Mouse (Mus musculus): ENCODE measurements around the gene Diexf.

Diexf gene

DNA sequence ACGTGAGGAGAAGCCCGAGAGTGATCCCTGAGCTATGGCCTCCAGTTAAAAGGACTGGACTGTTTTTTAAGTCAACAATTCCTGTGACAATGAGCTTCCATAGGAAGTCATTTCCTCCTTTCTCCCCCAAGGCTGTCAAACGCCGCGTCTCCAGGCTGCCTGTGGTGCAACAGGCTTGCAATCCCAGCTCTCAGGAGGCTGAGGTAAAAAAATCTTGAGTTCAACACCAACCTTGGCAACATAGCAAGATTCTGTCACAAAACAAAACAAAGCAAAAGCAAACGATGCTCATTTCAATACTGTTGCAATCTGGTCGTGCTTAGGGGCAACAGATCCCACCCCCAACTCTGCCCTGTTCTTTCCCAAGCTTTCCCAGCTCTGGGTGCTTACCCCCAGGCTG, 8.0 kb upstream of the Diexf start:
- no peak for DNase-seq

DNA sequence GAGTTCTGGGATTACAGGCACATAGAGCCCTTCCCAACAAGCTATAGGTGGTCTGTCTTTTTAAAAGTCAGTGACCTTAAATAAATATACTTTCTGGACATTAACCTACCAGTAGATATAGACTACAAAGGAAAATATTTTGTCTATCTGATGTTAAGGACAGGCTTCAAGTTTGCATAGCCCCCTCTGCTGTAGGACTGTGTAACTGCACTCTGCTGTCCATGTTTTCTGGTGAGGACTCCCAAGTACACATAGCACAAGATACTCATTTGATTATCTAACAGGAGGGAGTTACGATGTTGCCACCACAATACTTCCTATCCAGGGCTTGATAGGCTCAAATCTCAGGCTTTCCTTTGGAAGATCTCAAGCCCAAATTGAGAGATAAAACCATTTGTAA, 3.7 kb upstream of the Diexf start:
- no peak for DNase-seq

DNA sequence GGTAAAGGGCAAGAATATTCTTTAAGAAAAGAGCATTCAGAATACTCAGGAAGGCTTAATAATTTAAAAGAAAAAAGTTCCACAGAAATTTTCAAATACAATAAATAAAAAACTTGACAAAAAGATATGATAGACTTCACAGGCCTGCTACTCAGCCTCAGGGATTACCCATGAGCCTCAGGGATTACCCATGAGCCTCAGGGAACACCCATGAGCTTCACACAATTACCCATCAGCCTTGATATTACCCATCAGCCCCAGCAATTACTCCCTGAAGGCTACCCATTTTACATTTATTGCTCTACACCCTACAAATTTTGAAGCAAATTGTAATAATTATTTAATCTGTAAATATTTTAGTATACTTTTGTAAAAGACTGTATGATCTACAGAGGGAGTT, 2.3 kb upstream of the Diexf start:
- DNase-seq, result no peak

DNA sequence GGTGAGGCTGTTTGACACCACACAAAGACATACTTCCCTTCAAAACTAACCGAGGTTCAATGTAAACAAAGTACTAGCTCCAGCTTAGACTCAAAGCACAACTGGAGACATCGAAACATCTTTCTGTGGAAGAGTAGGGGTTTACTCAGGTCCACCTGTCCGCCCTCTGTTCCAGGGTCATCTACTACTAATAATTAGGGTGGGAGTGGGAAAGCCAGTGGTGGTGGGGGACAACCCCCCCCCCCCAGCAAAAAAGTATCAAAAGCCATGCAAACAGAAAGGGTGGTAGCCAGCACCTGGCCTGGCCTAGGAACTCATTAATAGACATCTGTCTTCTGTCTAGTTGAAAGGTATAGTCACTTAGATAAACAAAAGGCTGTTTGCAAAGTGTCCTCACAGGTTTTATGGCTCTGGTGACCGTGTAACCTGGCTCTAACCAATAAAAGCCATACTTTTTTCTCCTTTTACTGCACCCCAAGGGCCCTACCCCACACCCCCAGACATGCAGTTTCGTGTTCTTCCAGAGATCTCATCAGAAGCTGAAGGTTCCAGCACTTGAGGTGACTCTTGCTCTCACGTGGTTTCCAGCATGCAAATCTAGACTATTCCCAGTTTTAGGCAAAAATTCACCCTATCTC, 1.4 kb upstream of the Diexf start:
- DNase-seq, result no peak

DNA sequence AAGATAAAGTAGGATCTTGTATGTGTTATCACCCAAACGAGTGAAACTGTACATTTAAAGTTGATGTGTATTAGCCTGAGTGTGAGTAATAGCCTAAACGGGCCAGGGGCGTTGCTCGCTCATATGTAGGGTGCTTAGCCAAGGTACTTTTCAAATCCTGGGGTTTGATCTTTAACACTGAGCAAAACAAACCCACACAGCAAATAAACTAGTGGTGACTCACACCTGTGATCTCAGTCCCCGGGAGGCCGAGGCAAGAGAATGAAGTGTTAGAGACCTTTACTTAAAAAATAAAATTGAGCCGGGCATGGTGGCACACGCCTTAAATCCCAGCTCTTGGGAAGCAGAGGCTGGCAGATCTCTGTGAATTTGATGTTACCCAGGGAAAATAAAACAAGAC, 767 bp upstream of the Diexf start:
- DNase-seq, result no peak

DNA sequence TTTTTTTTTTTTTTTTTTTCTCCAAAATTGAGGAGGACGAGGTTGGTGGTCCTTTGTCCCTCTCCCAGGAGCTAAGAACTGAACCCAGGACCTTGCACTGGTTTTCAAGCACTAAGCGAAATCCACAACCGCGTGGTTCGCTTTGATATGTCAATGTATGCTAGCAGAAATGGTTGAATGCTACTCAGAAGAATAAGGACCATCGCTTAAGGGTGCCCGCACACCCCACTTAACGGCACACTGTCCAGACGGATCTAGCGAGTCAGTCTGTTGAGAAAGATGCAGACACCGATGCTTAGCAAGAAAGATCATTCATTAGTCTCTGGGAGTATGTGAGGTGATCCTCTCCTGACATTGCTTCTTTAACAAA, 369 bp upstream of the Diexf start:
- no peak for DNase-seq

DNA sequence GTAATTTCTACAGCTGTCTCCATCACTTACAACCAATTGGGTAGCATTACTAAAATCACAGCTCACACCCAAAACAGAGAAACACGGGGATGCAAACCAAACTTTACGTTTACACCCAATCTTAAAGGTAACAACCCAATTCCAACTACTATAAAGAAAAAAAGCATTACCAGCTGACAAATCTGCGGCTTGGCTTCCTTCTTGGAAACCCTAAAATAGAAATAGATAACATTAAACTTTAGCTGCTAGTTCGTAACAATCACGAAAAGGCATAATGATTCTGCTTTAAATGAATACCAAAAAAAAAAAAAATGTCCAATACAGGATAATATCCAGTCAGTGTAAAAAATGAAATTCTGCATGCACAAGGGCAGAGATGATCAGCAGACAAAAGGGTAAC, 751 bp downstream of the Diexf start:
- DNase-seq, result no peak

DNA sequence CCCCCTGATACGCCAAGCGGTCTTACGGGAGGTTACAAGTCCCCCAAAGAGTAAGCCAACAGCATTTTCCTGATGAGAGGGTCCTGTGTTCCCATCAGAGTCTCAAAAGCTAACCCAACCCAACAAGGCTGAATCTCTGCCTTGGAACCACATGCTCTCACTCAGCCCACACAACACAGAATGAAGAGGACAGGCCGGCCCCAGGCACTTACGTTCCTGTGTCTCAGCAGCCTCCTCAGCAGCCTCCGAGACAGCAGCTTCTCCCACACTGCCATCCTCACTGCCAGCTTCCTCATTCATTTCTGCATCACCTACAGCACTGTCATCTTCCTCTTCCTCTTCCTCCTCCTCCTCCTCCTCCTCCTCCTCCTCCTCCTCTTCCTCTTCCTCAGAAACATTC, 2.0 kb downstream of the Diexf start:
- DNase-seq, result no peak

DNA sequence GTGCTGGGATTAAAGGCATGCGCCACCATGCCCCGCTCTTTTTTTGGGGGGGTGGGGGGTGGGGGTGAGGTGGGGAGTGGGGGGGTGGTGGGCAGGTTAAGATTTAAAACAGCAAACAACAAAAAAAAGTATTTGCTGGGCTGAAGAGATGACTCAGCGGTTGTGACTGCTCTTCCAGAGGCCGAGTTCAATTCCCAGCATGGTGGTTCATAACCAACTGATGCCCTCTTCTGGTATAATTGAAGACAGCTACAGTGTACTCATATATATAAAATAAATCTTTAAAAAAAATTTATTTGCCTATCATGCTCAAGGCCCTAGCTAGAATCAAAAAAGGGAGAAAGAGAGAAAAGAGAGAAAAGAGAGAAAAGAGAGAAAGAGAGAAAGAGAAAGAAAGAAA, 4.2 kb downstream of the Diexf start:
- DNase-seq, result no peak

DNA sequence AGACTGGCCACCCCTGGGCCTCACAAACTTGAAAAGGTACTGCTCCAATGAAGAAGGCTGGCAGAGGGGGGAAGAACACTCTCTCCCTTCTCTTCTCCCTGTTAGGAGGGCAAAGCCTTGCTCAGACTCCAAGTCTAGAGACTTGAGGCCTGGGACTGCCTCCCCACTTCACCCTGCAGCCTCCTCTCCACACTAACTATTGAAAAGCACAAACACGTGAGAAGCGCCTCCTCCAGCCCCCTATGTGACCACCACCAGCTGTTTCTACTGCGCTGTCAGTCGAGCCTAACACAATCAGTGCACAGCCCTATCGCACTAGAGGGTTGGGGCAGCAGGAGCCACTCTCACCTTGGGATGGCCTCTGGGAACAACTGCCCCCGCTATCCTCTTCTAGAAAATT, 6.8 kb downstream of the Diexf start:
- DNase-seq, result no peak

DNA sequence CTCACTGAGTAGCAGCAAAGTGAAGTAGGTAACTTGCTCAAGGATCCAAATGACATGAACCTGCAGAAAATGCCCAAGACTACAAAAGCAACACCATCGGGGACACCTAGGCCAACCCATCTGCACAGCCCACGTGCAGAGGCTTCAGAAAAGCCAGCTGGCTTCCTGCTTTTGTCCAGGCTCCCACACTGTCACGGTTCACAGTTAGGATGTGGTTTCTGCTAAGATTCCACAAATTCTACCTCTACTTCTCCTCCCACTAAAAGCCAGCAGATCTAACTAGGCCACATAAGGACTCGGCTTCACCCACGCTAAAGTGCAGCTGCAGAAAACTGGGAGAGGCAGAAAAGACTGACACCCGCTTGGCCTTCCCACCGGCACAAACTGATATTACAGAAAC, 7.3 kb downstream of the Diexf start:
- DNase-seq, result no peak

DNA sequence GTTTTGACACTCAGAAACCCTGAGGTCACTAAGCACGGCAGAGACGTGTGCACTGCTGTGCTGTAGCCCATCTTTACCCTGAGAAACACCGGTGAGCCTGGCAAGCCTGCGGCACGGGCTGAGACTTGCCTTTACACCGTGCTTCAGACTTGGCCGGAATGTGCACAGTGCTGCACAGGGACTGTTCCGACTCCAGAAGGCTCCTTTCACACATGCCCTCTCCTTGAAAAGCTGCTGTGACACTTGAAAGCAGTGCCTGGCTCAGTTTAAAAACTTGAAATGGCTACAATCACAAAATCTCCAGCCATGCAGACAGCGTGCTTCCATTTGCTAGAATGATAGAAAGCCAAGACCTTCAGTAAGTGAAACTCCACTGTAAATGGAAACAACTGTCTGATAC, 18.0 kb downstream of the Diexf start:
- no peak for DNase-seq

DNA sequence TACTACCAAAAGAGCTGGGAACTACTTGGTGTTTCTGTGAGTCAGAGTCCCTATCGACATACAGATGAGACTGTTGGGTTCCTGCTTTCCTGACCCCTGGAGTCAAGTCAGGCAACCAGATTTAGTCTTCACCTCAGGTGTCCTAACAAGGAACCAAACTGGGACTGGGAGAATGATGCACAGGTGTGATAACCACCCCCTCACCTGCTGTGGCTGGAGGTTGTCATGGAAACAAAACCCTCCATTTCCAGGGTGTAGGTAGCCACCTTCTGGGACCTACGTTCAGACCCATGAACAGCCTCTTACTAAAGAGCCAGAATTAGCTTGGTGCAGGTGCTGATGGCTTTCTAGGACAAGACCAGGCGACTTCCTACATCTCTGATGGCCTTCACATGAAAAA, 27.1 kb downstream of the Diexf start:
- DNase-seq, result no peak

DNA sequence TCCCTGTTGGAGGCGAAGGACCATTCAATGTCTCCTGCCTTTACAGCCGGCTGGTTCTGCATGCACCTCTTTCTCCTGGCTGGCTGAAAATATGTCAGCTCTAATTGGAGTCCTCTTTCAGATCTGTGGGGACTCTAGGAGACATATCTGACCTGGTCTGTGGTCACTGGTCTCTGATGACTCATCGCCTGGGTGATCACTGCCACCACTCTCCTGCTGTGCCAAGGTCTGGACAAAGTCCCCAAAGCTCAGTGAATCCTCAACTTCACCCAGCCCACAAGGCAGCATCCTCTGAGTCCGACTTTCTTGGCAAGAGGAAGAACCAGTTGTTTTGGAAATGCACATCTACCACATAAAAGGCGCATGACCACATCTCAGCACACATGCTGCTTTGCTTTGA, 27.5 kb downstream of the Diexf start:
- no peak for DNase-seq

DNA sequence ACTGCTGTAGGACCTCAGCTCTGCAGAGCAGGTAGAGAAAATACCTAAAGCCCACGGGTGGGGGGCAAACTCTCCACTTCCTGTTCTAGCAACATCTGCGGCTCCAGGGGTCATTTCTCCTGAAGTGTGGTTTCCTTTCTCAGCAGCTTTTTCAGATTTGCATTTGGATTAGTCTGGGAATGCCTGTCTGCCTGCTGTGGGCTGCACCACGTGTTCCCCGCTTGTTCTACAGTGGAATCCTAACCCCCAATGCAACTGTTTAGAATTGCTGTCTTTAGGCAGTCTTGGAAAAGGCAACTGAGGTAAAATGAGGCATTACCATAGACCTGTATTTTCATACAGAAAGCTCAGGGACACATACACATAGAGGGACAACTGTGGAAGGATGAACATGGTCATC, 28.0 kb downstream of the Diexf start:
- no peak for DNase-seq

DNA sequence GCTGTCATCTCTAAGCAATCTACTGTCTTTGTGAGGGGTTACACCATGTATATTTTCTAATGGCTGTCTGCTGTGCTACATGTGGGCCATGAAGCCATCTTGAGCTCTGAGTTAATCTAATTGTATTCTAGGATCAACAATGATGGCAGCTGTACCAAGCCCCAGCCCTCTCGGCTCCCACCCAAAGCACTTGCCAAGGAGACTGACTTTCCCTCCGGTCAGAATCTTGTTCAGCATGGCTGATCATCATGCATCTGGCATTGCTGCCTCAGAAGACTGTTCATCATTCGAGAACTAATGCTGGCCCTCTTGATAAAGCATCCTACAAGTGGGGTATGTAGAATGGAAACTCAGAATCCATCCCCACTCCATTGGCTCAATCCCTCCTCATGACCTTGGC, 31.1 kb downstream of the Diexf start:
- DNase-seq, result no peak

DNA sequence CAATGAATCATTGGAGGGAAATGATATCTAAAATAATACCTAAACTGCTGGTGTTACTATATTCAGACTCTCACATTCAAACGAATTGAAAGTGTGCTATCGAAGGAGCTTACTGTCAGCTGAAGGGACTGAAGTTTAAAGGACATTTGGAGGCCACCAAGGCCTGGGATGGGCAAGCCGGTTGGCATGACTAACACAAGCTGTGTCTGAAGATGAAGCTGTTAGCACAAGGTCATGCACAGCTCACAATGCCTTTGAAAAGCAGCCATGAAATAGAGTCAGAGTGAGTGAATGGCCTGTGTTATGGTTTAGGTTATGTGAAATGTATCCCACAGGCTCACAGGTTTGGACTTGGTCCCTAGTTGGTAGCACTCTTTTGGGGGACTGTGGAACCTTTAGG, 36.5 kb downstream of the Diexf start:
- no peak for DNase-seq

DNA sequence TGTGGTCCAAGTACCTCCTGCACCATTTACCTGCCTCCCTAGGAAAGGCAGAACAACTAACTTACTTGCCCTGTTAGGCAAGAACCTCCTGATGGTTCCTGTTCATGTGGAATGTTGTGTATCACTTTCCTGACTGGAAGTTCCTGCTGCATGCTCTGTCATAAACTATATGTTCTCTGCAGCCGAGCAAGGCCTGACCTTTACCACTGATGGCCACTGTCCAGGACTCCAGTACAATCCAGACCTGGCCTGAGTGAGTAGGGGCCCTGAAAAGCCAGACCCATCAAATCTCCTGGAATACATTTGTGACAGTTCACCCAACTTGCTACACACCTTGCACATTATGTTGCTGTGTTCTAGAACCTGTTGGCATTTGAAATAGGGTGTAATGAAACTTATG, 37.3 kb downstream of the Diexf start:
- DNase-seq, result no peak

DNA sequence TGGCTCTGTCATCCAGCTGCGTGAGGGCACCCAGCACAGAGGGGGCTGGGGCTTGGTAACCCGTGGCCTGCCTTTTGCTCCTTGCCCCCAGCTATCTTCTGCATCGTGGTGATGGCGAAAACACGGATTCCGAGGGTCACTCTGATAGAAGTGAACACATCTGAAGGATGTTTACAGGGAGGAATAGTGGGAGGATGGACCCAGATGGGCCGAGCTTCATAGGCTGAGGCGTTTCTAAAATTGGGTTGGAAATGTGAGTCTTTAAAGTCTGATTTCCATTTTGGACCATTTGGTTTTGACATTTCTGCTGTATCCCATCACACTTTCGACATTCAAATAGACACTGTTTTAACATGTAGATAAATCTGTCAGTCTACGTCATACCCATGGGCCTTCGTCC, 39.2 kb downstream of the Diexf start:
- DNase-seq, result no peak

DNA sequence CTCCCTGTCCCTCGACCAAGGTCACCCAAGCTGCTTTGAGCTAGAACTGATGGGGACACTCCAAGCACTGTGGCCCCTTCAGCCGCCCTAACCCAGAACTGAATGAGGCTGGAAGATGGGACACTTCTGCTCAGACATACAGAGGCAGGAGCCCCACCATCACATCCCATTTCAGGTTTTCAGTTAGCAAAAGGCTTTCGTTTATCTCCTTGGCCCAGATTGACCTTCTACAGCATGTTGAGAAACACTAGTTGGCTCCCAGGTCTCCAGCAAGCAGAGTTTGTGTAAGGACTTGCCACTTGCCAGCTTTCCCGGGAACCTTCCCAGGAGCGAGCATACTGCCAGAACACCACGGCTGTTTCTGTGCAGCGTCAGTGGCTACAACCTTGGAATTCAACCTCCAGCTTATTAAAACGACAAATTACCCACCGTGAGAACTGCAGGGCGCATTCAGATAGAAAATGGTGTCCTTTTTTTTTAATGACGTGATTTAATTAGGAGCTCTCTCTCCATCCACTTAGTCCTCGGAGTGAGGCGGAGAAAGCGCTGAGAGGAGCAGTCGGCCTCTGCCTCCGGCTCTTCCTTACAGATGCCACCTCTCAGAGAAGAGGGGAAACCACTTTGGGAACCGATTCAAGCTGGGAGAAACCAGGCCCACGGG, 39.7 kb downstream of the Diexf start:
- peak; percentile 51 for DNase-seq

DNA sequence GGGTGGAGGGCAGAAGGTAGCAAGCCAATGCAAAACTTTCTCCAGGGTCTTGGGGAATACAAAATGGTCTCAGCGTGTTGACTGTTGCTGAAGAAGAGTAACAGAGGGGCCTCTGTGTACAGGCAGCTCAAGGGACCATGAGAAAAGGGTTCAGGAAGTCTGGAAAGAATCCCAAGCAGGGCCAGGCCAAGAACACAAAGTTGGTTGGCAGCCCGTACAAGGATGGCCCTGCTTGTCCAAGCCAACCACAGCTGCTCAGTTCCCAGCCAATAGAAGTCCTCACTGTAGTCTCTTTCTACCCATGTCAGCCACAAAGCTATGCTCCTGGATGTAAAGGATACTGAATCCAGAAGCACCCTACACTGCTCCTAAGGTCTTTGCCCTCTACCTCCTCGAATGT, 40.4 kb downstream of the Diexf start:
- no peak for DNase-seq

DNA sequence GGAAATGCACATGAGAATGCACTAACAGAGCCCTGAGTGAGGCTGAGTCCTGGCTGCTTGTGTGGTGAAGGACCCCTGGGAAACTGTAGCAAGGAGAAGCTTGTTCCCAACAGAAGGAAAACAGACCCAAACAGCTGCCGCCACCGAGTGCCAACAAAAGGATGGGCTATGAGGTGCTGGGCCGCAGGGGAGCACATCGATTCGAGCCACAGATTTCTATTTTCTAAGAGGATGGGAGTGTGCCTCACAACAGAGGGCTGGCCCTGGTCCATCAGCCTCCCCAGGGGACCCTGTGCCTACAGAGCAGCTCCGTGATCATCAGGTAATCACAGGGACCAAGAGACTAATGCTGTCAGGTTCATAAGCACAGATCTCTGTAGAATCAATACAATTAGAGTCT, 40.9 kb downstream of the Diexf start:
- no peak for DNase-seq

DNA sequence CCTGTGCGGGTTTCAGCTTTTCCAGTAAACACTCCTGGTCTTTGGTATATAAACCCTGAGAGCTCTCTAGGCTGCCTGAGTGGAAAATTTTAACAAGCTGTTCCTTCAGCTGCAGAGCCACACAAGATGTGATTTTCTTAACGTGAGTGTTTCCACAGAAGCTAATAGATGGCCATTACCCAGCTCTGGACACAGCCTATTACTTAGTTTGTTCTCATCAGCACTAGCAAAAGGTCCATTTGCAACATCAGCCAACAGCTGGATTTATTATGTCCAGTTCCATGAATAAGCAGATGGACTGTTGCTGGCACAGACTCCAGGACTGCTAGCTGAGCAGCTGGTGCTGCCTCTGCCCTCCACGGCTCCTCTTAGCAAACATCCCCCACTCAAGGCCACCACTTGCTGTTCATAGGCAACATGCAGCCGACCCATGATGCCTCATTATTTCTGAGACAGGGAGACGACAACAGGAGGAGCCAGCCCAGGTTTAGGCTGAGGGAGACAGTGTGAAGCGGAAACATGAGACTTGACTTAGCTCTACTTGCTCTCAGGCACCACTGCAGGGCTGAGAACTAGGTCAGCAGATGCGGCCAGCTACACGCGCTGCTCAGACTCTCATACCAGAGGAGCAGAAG, 43.1 kb downstream of the Diexf start:
- DNase-seq, result no peak

DNA sequence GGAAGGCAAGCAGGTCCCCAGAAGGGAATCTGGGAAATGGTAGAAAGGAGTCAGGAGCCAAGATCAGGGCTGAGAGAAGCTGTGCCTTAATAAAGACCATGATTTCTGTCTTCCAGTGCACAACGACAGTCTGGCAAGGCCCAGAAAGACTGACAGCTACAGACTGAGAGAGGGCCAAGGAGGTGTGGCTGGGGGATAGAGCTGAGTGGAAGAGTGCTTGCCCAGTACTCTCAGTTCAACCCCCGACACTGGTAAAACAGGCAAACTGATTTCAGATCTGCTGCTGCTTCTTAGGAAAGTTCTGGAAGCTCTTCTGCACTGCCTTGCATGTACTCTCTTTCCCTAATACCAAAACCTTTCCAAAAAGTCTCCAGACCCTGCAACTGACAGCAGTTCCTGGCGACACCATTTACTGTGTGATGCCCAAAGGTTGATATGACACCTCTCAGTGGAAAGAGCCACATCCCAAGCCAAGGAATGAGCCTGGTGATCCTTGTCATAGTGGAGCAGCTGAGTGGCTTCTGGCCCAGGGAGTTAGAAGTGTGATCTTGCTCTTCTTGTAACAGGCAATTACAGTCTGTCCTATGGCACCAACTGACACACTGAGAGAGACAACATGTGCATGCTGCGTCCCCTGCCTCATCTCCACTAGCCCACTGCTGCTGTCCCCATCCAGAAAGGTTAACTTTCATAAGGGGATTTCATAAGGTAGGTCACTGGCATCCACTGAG, 43.8 kb downstream of the Diexf start:
- no peak for DNase-seq
